Mouse (Mus musculus): ENCODE results near the gene Platr17. TPM values are rescaled to one million over a fixed set of nuclear protein-coding genes. Genes with fewer than 3 reads are reported as not detected.

Platr17 gene
- total and polyA plus RNA-seq, 3 experiments: not detected

- Histone ChIP-seq H3K4me1 (ENCODE audit: control insufficient read depth in 1 of 2, insufficient read depth in 2 of 2) (peaks cover 27 to 55% of the 10 kb centered on the region in 2 experiments), H3K4me3 (replicated peaks in 1 of 3; ENCODE audit: low read depth in 2 of 3, low read length in 2 of 3, poor library complexity in 1 of 3) (no peak overlapping the region), H3K27ac (ENCODE audit: insufficient read depth, low read depth) (no peak overlapping the region), H3K79me2 (replicated peaks; ENCODE audit: control insufficient read depth, extremely low read depth, insufficient read depth, poor library complexity, severe bottlenecking) (peaks cover 12% of the 10 kb centered on the region; the same call in 1 of the 2 replicates), H3K9ac (ENCODE audit: insufficient read depth, low read depth) (no peak overlapping the region), H3K36me3 (replicated peaks in 1 of 2; ENCODE audit: control insufficient read depth in 1 of 2, insufficient read depth in 1 of 2, low read length in 1 of 2) (peaks cover 49 to 61% of the 10 kb centered on the region in 2 experiments), H3K9me3 (replicated peaks; ENCODE audit: low read length) (peaks cover 6% of the 10 kb centered on the region), H3K27me3 (replicated peaks) (no peaks in the 10 kb centered on the region), H3K4me2 (ENCODE audit: insufficient read depth, low read depth, poor library complexity, severe bottlenecking) (peak overlapping the region; percentile 14)
- no peak for DNase-seq (ENCODE audit: extremely low read depth)
- dilution Hi-C loops (cut with MboI; ENCODE audit: extremely low pct_ligation_motif_present, extremely low pct_unique_long_range_greater_than_20kb, low sequenced_read_pairs) (no loop called here), in situ Hi-C loops (cut with MboI; ENCODE audit: low pct_ligation_motif_present, low pct_unique_long_range_greater_than_20kb, low sequenced_read_pairs) (no loop called here)
- no peak for TF ChIP-seq JUND (conservative IDR thresholded peaks at IDR 0.05; ENCODE audit: low read depth, low read length)
- TF ChIP-seq SMC3 (IDR thresholded peaks at IDR 0.05; ENCODE audit: low read depth, low read length): peak; percentile 24
- TF ChIP-seq SIN3A (IDR thresholded peaks at IDR 0.05; ENCODE audit: low read length): no peak
- peak in 1 of 2 experiments; percentile 40; a peak in 2 of 4 replicates for TF ChIP-seq CTCF (conservative IDR thresholded peaks at IDR 0.05 in 1 of 2, IDR thresholded peaks at IDR 0.05 in 1 of 2; ENCODE audit: low read depth in 2 of 2, low read length in 2 of 2)
- TF ChIP-seq PAX5 (IDR thresholded peaks at IDR 0.05; ENCODE audit: low read length): no peak
These were observed 10.0 kb downstream of the Platr17 start for GRCm38 (mm10) chr17:33914969-33915391.

- no peaks in the 10 kb centered on the region for H3K27me3 ChIP-seq (replicated peaks)
- peak within 1 kb of the TSS; percentile 58 to 62 (median 59) for H3K4me3 ChIP-seq (replicated peaks in 1 of 3; ENCODE audit: low read depth in 2 of 3, low read length in 2 of 3, poor library complexity in 1 of 3)
- TF ChIP-seq ELF1 (IDR thresholded peaks at IDR 0.05; ENCODE audit: low read depth, low read length) (peak; percentile 89), ZMIZ1 (IDR thresholded peaks at IDR 0.05; ENCODE audit: low read depth, low read length) (no peak), PAX5 (IDR thresholded peaks at IDR 0.05; ENCODE audit: low read length) (no peak), NRF1 (IDR thresholded peaks at IDR 0.05; ENCODE audit: low read depth, low read length) (peak; percentile 46; the same call in 1 of the 2 replicates), MEF2A (IDR thresholded peaks at IDR 0.05; ENCODE audit: borderline replicate concordance, low read depth, low read length) (no peak), ZNF384 (IDR thresholded peaks at IDR 0.05; ENCODE audit: low read depth, low read length) (no peak), TBP (conservative IDR thresholded peaks at IDR 0.05; ENCODE audit: low read depth, low read length) (peak; percentile 37; the same call in 1 of the 2 replicates), GABPA (IDR thresholded peaks at IDR 0.05; ENCODE audit: insufficient replicate concordance, low read depth, low read length) (no peak), POLR2A (IDR thresholded peaks at IDR 0.05; ENCODE audit: low read depth, low read length) (peak; percentile 60), MAZ (IDR thresholded peaks at IDR 0.05; ENCODE audit: low read depth, low read length) (peak; percentile 96), CHD2 (IDR thresholded peaks at IDR 0.05; ENCODE audit: low read length) (peak; percentile 90), IRF4 (IDR thresholded peaks at IDR 0.05; ENCODE audit: low read depth, low read length) (peak; percentile 43; the same call in 1 of the 2 replicates), HCFC1 (IDR thresholded peaks at IDR 0.05; ENCODE audit: low read depth, low read length) (peak; percentile 79), MXI1 (IDR thresholded peaks at IDR 0.05; ENCODE audit: low read depth, low read length) (peak; percentile 85), TCF12 (IDR thresholded peaks at IDR 0.05; ENCODE audit: low read depth, low read length) (peak; percentile 47), MAX (IDR thresholded peaks at IDR 0.05; ENCODE audit: low read length) (no peak), USF2 (conservative IDR thresholded peaks at IDR 0.05; ENCODE audit: low read depth, low read length) (peak; percentile 64), SIN3A (IDR thresholded peaks at IDR 0.05; ENCODE audit: low read length) (peak; percentile 100)
- peak; percentile 98 for DNase-seq (ENCODE audit: extremely low read depth)
- H3K9me3 ChIP-seq (replicated peaks; ENCODE audit: low read length): peaks cover 6% of the 10 kb centered on the region
- H3K27ac ChIP-seq (ENCODE audit: insufficient read depth, low read depth): peak within 1 kb of the TSS; percentile 22; the same call in 1 of the 2 replicates
- peaks cover 9% of the 10 kb centered on the region for H3K79me2 ChIP-seq (replicated peaks; ENCODE audit: control insufficient read depth, extremely low read depth, insufficient read depth, poor library complexity, severe bottlenecking)
- peak within 1 kb of the TSS; percentile 70 for H3K9ac ChIP-seq (ENCODE audit: insufficient read depth, low read depth)
- peaks cover 27 to 50% of the 10 kb centered on the region in 2 experiments for H3K4me1 ChIP-seq (ENCODE audit: control insufficient read depth in 1 of 2, insufficient read depth in 2 of 2)
- peaks cover 49 to 61% of the 10 kb centered on the region in 2 experiments for H3K36me3 ChIP-seq (replicated peaks in 1 of 2; ENCODE audit: control insufficient read depth in 1 of 2, insufficient read depth in 1 of 2, low read length in 1 of 2)
- in situ Hi-C loops (cut with MboI; ENCODE audit: low pct_ligation_motif_present, low pct_unique_long_range_greater_than_20kb, low sequenced_read_pairs): no loop called here
- peak within 1 kb of the TSS; percentile 62 for H3K4me2 ChIP-seq (ENCODE audit: insufficient read depth, low read depth, poor library complexity, severe bottlenecking)
- dilution Hi-C loops (cut with MboI; ENCODE audit: extremely low pct_ligation_motif_present, extremely low pct_unique_long_range_greater_than_20kb, low sequenced_read_pairs): no loop called here
These were observed 10.8 kb downstream of the Platr17 start, which contains the start of the genes Tapbp and Zbtb22 for GRCm38 (mm10) chr17:33915671-33916250. TSS of gene Tapbp (plus strand) at chr17:33915899. TSS of gene Zbtb22 (plus strand) at chr17:33915904.

Data from CH12.LX (cell line).